Mouse (Mus musculus): ENCODE results near the gene Itgal. TPM values are rescaled to one million over a fixed set of nuclear protein-coding genes. Genes with fewer than 3 reads are reported as not detected.

Itgal gene
- total RNA-seq, 2 experiments from 2014 or later, result 1.9 to 4.1 TPM

Other genes with a start within 250 kb of the Itgal start
- gene Zg16, start 208.9 kb upstream of the Itgal start, total RNA-seq (2021), result not detected
- 1 to 10 TPM; 1.3 to 2.9 TPM for gene AI467606, start 204.9 kb upstream of the Itgal start, total RNA-seq (2021)
- under 1 TPM in 1 of 2 experiments, not detected in 1; 0.49 TPM for gene Qprt, start 174.0 kb upstream of the Itgal start, total RNA-seq (2021)
- gene Spn, start 158.4 kb upstream of the Itgal start, total RNA-seq (2021), result 1 to 10 TPM in 1 of 2 experiments, under 1 TPM in 1; 0.55 to 2.6 TPM
- gene Cd2bp2, start 100.2 kb upstream of the Itgal start, total RNA-seq (2021), result 10 to 100 TPM; 35.1 to 36.9 TPM
- 10 to 100 TPM; 20.8 to 21.6 TPM for gene Tbc1d10b, start 87.8 kb upstream of the Itgal start, total RNA-seq (2021)
- 1 to 10 TPM; 1.1 to 3.7 TPM for gene Mylpf, start 87.4 kb upstream of the Itgal start, total RNA-seq (2021)
- gene Zfp553, start 63.2 kb upstream of the Itgal start, total RNA-seq (2021), result 1 to 10 TPM; 6.4 to 6.7 TPM
- 1 to 10 TPM; 3.0 to 7.7 TPM for gene Sept1, start 63.1 kb upstream of the Itgal start, total RNA-seq (2021)
- gene Zfp771, start 52.0 kb upstream of the Itgal start, total RNA-seq (2021), result 10 to 100 TPM; 18.3 to 19.3 TPM
- gene Dctpp1, start 35.6 kb upstream of the Itgal start, total RNA-seq (2021), result 10 to 100 TPM; 40.3 to 42.0 TPM
- 10 to 100 TPM; 29.5 to 31.7 TPM for gene Sephs2, start 22.2 kb upstream of the Itgal start, total RNA-seq (2021)
- 10 to 100 TPM; 35.9 to 42.9 TPM for gene Zfp768, start 49.3 kb downstream of the Itgal start, total RNA-seq (2021)
- 1 to 10 TPM; 3.4 to 5.1 TPM for gene Zfp747, start 79.8 kb downstream of the Itgal start, total RNA-seq (2021)
- gene 9130019O22Rik, start 90.9 kb downstream of the Itgal start, total RNA-seq (2021), result 1 to 10 TPM; 1.6 to 1.7 TPM
- gene E430018J23Rik, start 97.4 kb downstream of the Itgal start, total RNA-seq (2021), result 1 to 10 TPM; 3.4 to 3.7 TPM
- 1 to 10 TPM; 2.4 to 3.3 TPM for gene Zfp764, start 110.6 kb downstream of the Itgal start, total RNA-seq (2021)
- 1 to 10 TPM; 1.7 to 2.4 TPM for gene Zfp688, start 125.8 kb downstream of the Itgal start, total RNA-seq (2021)
- gene Zfp689, start 152.9 kb downstream of the Itgal start, total RNA-seq (2021), result 1 to 10 TPM; 1.3 TPM
- gene Prr14, start 163.4 kb downstream of the Itgal start, total RNA-seq (2021), result 10 to 100 TPM; 21.1 to 22.2 TPM
- gene Fbrs, start 182.9 kb downstream of the Itgal start, total RNA-seq (2021), result 10 to 100 TPM; 24.2 to 31.1 TPM
- gene Srcap, start 215.7 kb downstream of the Itgal start, total RNA-seq (2021), result 10 to 100 TPM; 47.1 to 56.4 TPM
- gene Gm42715, start 223.3 kb downstream of the Itgal start, total RNA-seq (2021), result 10 to 100 TPM in 1 of 2 experiments, 1 to 10 TPM in 1; 9.7 to 11.4 TPM